Mouse (Mus musculus): ENCODE measurements at regions not wholly inside any gene's neighbourhood (a gene's known extent, or its start where the extent isn't known, plus 50 kb on each side); places are given as distances from the start of the nearest gene placed in this dataset.

- Histone ChIP-seq H3K4me3 (no peak overlapping the region), H3K27ac (no peak overlapping the region)
- no peak for TF ChIP-seq CTCF (conservative IDR thresholded peaks at IDR 0.05)
- no peak for DNase-seq (ENCODE audit: low spot score in 2 of 2)
Measured at GRCm38 (mm10) chr15:65646470-65646869, 631.8 kb upstream of the Gm21961 start.

DNA sequence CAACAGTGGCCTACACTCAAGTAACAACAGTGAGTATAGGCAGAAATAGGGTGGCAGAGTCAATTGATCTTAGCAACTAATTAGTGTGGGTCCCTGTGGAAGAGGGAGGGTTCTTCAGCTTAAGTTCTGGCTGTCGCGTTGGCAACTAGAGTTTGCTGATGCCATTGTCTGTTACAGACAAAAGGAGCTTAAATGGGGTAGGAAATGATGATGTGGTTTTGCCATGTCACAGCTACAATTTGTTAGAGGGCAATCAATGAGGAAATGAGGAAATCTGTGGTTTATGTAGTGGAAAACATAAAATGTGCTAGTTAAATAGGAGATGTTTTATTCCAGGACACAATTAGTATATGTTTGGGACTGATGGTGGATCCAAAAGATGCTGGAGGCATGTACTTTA, 624.8 kb upstream of the Gm21961 start:
- DNase-seq (ENCODE audit: low spot score in 2 of 2) = no peak
- H3K4me3 ChIP-seq = no peak overlapping the region
- no peak overlapping the region for H3K27ac ChIP-seq
- TF ChIP-seq CTCF (conservative IDR thresholded peaks at IDR 0.05) = no peak

GRCm38 (mm10) chr15:65637520-65638184, 622.9 kb upstream of the Gm21961 start:
- H3K27ac ChIP-seq = peak overlapping the region; percentile 4; the same call in 1 of the 2 replicates
- DNase-seq (ENCODE audit: low spot score in 2 of 2) = peak; percentile 72 to 74
- no peak overlapping the region for H3K4me3 ChIP-seq
- peak; percentile 91 for TF ChIP-seq CTCF (conservative IDR thresholded peaks at IDR 0.05)

- no peak for DNase-seq (ENCODE audit: low spot score in 2 of 2)
Measured at GRCm38 (mm10) chr15:65632440-65632839, 617.7 kb upstream of the Gm21961 start.

GRCm38 (mm10) chr15:65630476-65630875, 615.8 kb upstream of the Gm21961 start:
- no peak overlapping the region for H3K4me3 ChIP-seq
- no peak overlapping the region for H3K27ac ChIP-seq
- TF ChIP-seq CTCF (conservative IDR thresholded peaks at IDR 0.05) = no peak
- no peak for DNase-seq (ENCODE audit: low spot score in 2 of 2)

More at GRCm38 (mm10) chr15:65632440-65632839, 617.7 kb upstream of the Gm21961 start:
- Histone ChIP-seq H3K4me3 (no peak overlapping the region), H3K27ac (no peak overlapping the region)
- no peak for TF ChIP-seq CTCF (conservative IDR thresholded peaks at IDR 0.05)

GRCm38 (mm10) chr15:65592718-65593477, 578.2 kb upstream of the Gm21961 start:
- H3K4me3 ChIP-seq = no peak overlapping the region
- TF ChIP-seq CTCF (conservative IDR thresholded peaks at IDR 0.05) = peak; percentile 81
- DNase-seq (ENCODE audit: low spot score in 2 of 2) = peak; percentile 74 to 89
- H3K27ac ChIP-seq = peak overlapping the region; percentile 47

GRCm38 (mm10) chr15:65585566-65585965, 570.9 kb upstream of the Gm21961 start:
- no peak for DNase-seq (ENCODE audit: low spot score in 2 of 2)
- H3K4me3 ChIP-seq = no peak overlapping the region
- no peak for TF ChIP-seq CTCF (conservative IDR thresholded peaks at IDR 0.05)
- H3K27ac ChIP-seq = no peak overlapping the region

DNA sequence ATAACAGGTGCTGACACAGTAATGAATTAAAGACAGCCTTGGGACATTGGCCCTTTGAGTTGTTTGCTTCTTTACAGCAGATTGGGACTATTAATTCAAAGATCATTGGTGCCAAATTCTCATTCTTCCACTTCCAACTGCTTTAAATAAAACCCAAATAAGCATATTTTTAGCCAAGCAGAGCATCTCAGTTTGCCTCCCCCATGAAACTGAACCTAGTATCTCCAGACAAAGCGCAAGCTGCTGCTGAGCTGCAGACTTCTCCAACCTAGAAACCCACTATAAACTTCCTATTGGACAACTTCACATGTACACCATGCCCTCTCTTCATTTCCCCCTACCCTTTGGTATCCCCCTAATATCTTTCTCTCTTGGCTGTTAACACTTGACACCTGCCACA, 564.6 kb upstream of the Gm21961 start:
- no peak overlapping the region for H3K27ac ChIP-seq
- TF ChIP-seq CTCF (conservative IDR thresholded peaks at IDR 0.05) = no peak
- no peak for DNase-seq (ENCODE audit: low spot score in 2 of 2)
- no peak overlapping the region for H3K4me3 ChIP-seq

DNA sequence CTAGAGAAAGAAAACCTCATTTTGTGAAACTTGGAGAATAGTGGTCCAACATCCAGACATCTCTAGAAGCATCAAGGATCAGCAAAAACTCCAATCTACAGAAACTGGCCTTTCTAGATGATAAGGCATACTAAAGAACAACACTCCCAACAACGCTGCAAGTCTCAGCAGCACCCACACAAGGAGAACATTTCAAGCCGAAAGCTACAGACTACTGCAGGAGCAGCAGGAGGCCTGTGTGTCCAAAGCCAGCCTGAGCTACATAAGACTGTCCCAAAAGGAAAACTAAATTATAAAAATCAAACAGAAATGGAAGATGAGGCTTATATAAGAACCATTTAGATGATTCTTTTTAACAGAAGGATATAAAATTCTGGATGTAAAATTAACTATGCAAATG, 553.2 kb upstream of the Gm21961 start:
- Histone ChIP-seq H3K4me3 (no peak overlapping the region), H3K27ac (no peak overlapping the region)
- no peak for DNase-seq (ENCODE audit: low spot score in 2 of 2)
- TF ChIP-seq CTCF (conservative IDR thresholded peaks at IDR 0.05) = no peak

GRCm38 (mm10) chr15:65557846-65558835, 543.4 kb upstream of the Gm21961 start:
- no peak overlapping the region for H3K4me3 ChIP-seq
- TF ChIP-seq CTCF (conservative IDR thresholded peaks at IDR 0.05) = no peak
- H3K27ac ChIP-seq = no peak overlapping the region
- DNase-seq (ENCODE audit: low spot score in 2 of 2) = no peak

- no peak for DNase-seq (ENCODE audit: low spot score in 2 of 2)
- no peak for TF ChIP-seq CTCF (conservative IDR thresholded peaks at IDR 0.05)
- Histone ChIP-seq H3K4me3 (no peak overlapping the region), H3K27ac (no peak overlapping the region)
Measured at GRCm38 (mm10) chr15:65549046-65549445, 534.3 kb upstream of the Gm21961 start.

DNA sequence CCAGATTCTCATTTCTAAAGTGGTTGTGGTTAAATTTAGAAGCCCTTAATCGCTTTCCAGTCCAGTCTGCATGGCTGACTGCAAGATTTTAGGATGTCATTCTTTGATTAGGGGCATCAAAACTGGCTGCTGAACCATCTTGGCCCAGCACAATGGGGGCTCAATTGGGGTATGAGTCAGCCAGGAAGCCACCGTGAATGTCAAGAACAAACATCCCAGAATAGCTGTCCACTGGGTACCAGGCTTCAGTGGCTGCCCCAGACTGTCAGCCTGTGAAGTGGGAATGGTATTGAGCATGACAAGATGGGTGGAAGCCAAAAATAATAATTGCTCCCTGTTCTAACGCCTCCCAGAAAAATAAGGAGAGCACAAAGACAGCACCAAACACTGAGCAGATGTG, 520.9 kb upstream of the Gm21961 start:
- no peak for TF ChIP-seq CTCF (conservative IDR thresholded peaks at IDR 0.05)
- H3K4me3 ChIP-seq = no peak overlapping the region
- no peak for DNase-seq (ENCODE audit: low spot score in 2 of 2)
- H3K27ac ChIP-seq = no peak overlapping the region

DNA sequence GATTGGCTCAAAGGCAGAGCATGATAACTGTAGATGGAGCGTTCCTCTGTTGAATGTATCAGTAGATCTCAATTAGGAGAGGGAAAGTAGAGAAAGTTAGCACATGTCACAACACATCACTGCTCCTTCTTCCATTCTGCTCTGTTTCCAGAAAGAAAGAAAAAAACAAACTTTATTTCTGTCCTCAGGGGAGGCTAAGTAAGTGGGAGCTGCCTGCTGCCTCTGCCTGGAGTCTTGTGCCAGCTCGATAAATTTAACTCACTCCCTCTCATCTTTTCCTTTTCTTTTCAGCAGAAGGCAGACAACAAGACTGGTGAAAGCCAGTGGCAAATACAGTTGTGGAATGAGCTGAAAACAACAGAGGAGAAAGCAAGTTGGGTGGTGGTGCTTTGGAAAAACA, 517.5 kb upstream of the Gm21961 start:
- TF ChIP-seq CTCF (conservative IDR thresholded peaks at IDR 0.05) = no peak
- no peak for DNase-seq (ENCODE audit: low spot score in 2 of 2)
- Histone ChIP-seq H3K27ac (no peak overlapping the region), H3K4me3 (no peak overlapping the region)

All from layer of hippocampus, adult 2 months (tissue).